Mouse (Mus musculus): Measurements from ENCODE around the gene Gpsm3. TPM values are rescaled to one million over a fixed set of nuclear protein-coding genes. Genes with fewer than 3 reads are reported as not detected.

The Gpsm3 gene
- polyA plus RNA-seq, 1 experiment from 2014 or later = 15.4 TPM

DNA sequence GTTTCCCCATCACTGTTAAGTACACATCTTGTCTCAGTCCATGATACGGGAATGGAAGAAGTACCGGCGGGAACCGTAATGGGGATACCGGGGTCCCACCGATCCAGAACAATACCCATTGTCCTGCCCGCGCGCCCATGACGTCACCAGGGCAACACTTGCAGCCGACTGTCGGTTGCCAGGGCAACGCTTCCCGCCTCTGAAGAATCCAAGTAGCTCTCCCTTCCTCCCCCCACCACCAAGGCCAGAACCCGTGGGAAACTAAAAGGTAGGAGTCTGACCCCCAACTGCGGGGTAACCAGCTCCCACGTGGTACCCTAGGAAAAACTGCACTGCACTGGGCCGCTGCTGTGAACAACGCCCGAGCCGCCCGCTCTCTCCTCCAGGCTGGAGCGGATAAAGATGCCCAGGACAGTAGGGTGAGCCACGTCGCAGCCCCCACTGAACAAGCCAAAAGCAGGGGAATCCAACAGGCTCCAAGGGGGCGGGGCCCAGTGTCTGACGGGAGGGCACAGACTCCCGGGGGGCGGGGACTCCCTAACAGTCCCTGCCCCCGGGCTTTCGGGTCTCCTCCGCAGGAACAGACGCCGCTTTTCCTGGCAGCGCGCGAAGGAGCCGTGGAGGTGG lies 2.7 kb upstream of the Gpsm3 start:
- H3K27me3 ChIP-seq (ENCODE audit: control insufficient read depth, insufficient read depth, low read depth, low read length) = no peaks in the 10 kb centered on the region
- no peaks in the 10 kb centered on the region for H3K36me3 ChIP-seq (ENCODE audit: control insufficient read depth, insufficient read depth, low read length)
- H3K4me2 ChIP-seq (ENCODE audit: low read depth, low read length) = peak overlapping the region; percentile 99
- ATAC-seq (ENCODE audit: low read depth) = peak; percentile 82
- peak overlapping the region; percentile 98 for H3K27ac ChIP-seq (ENCODE audit: low read length)
- H3K9ac ChIP-seq (ENCODE audit: low read length) = peak overlapping the region; percentile 98
- peaks cover 46% of the 10 kb centered on the region for H3K4me1 ChIP-seq (replicated peaks; ENCODE audit: control insufficient read depth, insufficient read depth, low read length)
- H3K4me3 ChIP-seq (ENCODE audit: low read length) = peak overlapping the region; percentile 85
- WGBS = under 1% methylated on average over 38 of the region's 38 CpGs
- no peaks in the 10 kb centered on the region for H3K9me3 ChIP-seq (ENCODE audit: control insufficient read depth, low read length)

- H3K9me3 ChIP-seq (ENCODE audit: control insufficient read depth, low read length) = no peaks in the 10 kb centered on the region
- peak; percentile 86 for ATAC-seq (ENCODE audit: low read depth)
- H3K4me2 ChIP-seq (ENCODE audit: low read depth, low read length) = peak overlapping the region; percentile 99
- H3K4me1 ChIP-seq (replicated peaks; ENCODE audit: control insufficient read depth, insufficient read depth, low read length) = peaks cover 46% of the 10 kb centered on the region
- H3K27ac ChIP-seq (ENCODE audit: low read length) = peak overlapping the region; percentile 98
- under 1% methylated on average over 30 of the region's 50 CpGs for WGBS
- no peaks in the 10 kb centered on the region for H3K36me3 ChIP-seq (ENCODE audit: control insufficient read depth, insufficient read depth, low read length)
- H3K27me3 ChIP-seq (ENCODE audit: control insufficient read depth, insufficient read depth, low read depth, low read length) = no peaks in the 10 kb centered on the region
- H3K9ac ChIP-seq (ENCODE audit: low read length) = peak overlapping the region; percentile 98
- peak overlapping the region; percentile 85 for H3K4me3 ChIP-seq (ENCODE audit: low read length)
Observed at GRCm38 (mm10) chr17:34587423-34587811, 2.2 kb upstream of the Gpsm3 start.

- 3% methylated on average over 19 of the region's 19 CpGs for WGBS
- Histone ChIP-seq H3K4me3 (ENCODE audit: low read length) (peak overlapping the region; percentile 85), H3K9ac (ENCODE audit: low read length) (peak overlapping the region; percentile 98), H3K9me3 (ENCODE audit: control insufficient read depth, low read length) (no peaks in the 10 kb centered on the region), H3K4me1 (replicated peaks; ENCODE audit: control insufficient read depth, insufficient read depth, low read length) (peaks cover 46% of the 10 kb centered on the region), H3K4me2 (ENCODE audit: low read depth, low read length) (peak overlapping the region; percentile 99), H3K27ac (ENCODE audit: low read length) (peak overlapping the region; percentile 98), H3K36me3 (ENCODE audit: control insufficient read depth, insufficient read depth, low read length) (no peaks in the 10 kb centered on the region), H3K27me3 (ENCODE audit: control insufficient read depth, insufficient read depth, low read depth, low read length) (no peaks in the 10 kb centered on the region)
- no peak for ATAC-seq (ENCODE audit: low read depth)
Observed at GRCm38 (mm10) chr17:34587814-34588213, 1.8 kb upstream of the Gpsm3 start.

DNA sequence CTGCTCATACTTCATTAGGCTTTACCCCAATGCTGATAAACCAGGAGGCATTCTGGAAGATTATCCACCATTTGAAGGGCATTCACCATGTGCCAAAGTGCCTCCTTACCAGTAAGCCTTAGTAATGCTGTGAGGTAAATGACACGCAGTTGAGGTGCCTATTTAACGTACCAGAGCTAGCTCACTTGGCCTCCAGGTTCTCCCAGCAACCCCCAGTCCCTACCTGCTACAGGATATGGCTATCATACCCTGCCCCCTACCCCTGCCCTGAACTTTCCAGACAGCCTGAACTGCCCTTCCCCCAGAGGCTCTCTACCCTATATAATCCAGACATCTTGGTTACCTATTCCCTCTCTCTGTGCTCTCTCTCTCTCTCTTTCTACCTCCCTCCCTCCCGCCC lies 839 bp upstream of the Gpsm3 start:
- no peak overlapping the region; the same call in 1 of the 2 replicates for H3K9ac ChIP-seq (ENCODE audit: low read length)
- H3K4me3 ChIP-seq (ENCODE audit: low read length) = no peak overlapping the region
- no peaks in the 10 kb centered on the region for H3K36me3 ChIP-seq (ENCODE audit: control insufficient read depth, insufficient read depth, low read length)
- peak overlapping the region; percentile 79; the same call in 1 of the 2 replicates for H3K27ac ChIP-seq (ENCODE audit: low read length)
- H3K9me3 ChIP-seq (ENCODE audit: control insufficient read depth, low read length) = no peaks in the 10 kb centered on the region
- ATAC-seq (ENCODE audit: low read depth) = no peak
- no peaks in the 10 kb centered on the region for H3K27me3 ChIP-seq (ENCODE audit: control insufficient read depth, insufficient read depth, low read depth, low read length)
- 72% methylated on average over 3 of the region's 3 CpGs for WGBS
- H3K4me1 ChIP-seq (replicated peaks; ENCODE audit: control insufficient read depth, insufficient read depth, low read length) = peaks cover 46% of the 10 kb centered on the region
- H3K4me2 ChIP-seq (ENCODE audit: low read depth, low read length) = peak overlapping the region; percentile 53

DNA sequence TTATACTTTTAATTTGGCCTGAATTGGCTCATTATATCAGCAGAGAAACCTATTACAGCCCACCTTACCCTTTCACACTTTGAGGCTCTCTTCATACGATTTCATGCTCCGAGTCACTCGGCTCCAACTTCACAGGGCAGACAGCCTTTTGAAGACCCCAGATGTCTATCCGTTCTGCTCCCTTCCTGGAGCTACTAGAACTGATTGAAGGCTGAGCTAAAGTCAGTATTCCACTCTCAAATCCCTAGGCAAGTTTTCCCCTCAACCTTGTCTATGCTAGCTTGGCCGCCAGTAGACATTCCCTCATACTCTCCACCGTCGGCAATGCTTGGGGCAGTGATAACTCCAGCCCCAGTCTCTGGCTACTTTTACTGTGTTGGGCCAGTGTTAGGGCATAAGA lies 400 bp upstream of the Gpsm3 start:
- no peak for ATAC-seq (ENCODE audit: low read depth)
- Histone ChIP-seq H3K4me1 (replicated peaks; ENCODE audit: control insufficient read depth, insufficient read depth, low read length) (peaks cover 50% of the 10 kb centered on the region), H3K27ac (ENCODE audit: low read length) (peak overlapping the region; percentile 79), H3K9me3 (ENCODE audit: control insufficient read depth, low read length) (no peaks in the 10 kb centered on the region), H3K27me3 (ENCODE audit: control insufficient read depth, insufficient read depth, low read depth, low read length) (no peaks in the 10 kb centered on the region), H3K36me3 (ENCODE audit: control insufficient read depth, insufficient read depth, low read length) (peaks cover 2% of the 10 kb centered on the region; the same call in 1 of the 2 replicates), H3K4me3 (ENCODE audit: low read length) (peak overlapping the region; percentile 23), H3K9ac (ENCODE audit: low read length) (peak overlapping the region; percentile 50), H3K4me2 (ENCODE audit: low read depth, low read length) (peak overlapping the region; percentile 53)
- 31% methylated on average over 7 of the region's 7 CpGs for WGBS

DNA sequence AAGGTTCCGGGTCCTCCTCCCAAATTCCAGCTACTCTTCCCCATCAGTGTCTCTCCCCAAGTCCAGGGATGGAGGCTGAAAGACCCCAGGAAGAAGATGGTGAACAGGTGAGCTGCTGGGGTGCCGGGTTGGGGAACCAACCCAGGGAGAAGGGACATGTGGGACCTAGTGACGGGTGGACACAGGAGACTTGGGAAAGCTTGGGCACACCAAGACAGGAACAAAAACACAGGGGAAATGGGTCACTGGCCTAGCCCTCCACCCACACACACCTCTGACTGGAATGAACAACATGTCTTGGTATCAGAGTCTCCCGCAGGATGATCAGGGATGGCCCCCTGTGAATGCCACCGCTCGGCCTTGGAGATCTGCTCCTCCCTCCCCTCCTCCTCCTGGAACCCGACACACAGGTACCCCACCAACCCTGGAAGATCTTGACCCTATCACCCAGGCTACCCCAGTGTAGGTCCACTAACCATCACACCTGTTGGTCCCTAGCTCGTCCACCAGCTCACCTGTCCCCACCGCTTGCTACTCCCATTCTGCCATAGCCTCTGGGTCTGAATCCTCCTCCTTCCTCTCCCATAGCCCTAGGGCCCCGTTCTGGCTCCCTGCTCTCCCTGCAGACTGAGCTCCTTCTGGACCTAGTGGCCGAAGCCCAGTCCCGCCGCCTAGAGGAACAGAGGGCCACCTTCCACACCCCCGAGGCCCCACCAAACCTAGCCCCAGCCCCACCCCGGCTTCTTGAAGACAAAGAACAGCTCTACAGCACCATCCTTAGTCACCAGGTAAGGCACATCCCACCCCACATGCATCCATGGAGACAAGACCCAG lies 765 bp downstream of the Gpsm3 start:
- peaks cover 62% of the 10 kb centered on the region for H3K4me1 ChIP-seq (replicated peaks; ENCODE audit: control insufficient read depth, insufficient read depth, low read length)
- peak overlapping the region; percentile 50 for H3K9ac ChIP-seq (ENCODE audit: low read length)
- H3K4me3 ChIP-seq (ENCODE audit: low read length) = peak overlapping the region; percentile 64
- WGBS = 63% methylated on average over 15 of the region's 15 CpGs
- peak overlapping the region; percentile 83 for H3K4me2 ChIP-seq (ENCODE audit: low read depth, low read length)
- no peaks in the 10 kb centered on the region for H3K27me3 ChIP-seq (ENCODE audit: control insufficient read depth, insufficient read depth, low read depth, low read length)
- no peaks in the 10 kb centered on the region for H3K9me3 ChIP-seq (ENCODE audit: control insufficient read depth, low read length)
- H3K36me3 ChIP-seq (ENCODE audit: control insufficient read depth, insufficient read depth, low read length) = peaks cover 13% of the 10 kb centered on the region
- H3K27ac ChIP-seq (ENCODE audit: low read length) = peak overlapping the region; percentile 98
- no peak for ATAC-seq (ENCODE audit: low read depth)

DNA sequence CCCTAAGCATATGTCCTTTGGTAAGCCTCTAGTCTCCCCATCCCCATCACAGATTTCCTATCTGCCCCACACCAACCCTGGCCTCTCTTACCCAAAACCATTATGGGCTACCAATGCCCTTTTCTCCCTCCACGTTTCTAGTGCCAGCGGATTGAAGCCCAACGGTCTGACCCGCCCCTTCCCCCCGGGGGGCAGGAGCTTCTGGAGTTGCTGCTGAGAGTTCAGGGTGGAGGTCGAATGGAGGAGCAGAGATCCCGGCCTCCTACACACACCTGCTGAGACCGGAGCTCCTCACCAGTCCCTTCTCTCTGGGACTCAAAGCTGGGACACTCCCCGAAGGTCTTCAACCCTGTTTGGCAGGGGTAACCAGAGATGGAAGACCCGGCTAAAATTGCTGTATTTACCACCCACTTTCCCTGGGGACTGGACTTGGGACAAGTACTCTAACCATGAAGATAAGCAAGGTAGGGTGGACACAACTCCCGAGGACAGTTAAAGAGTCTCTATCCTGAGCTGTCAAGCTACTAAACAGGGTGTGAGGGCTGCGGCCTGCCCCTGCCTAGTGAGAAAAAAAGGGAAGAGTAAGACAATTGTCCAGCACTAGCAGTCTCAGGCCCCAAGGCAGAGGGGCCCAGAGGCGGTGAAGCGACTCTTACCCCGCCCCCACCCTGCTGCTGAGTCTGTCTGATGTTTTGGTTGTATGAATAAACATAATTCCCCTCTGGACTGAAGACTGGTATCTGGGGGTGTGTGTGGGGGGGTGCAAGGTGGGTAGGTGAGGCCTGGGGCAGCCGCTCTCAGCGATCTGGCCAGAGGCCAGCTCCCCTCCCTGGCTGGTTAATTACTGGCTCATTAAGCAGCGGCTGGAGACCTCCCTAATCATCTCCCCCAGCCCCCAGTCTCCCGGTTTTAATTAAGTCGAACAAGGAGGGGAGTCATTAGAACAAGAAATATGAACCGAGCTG lies 1.7 kb downstream of the Gpsm3 start, which contains the start of gene Pbx2:
TSS of gene Pbx2 (plus strand) at position 238 of the 965 bp plus-strand sequence.
- Histone ChIP-seq H3K4me2 (ENCODE audit: low read depth, low read length) (peak within 1 kb of the TSS; percentile 83), H3K36me3 (ENCODE audit: control insufficient read depth, insufficient read depth, low read length) (peaks cover 18% of the 10 kb centered on the region), H3K27me3 (ENCODE audit: control insufficient read depth, insufficient read depth, low read depth, low read length) (no peaks in the 10 kb centered on the region), H3K27ac (ENCODE audit: low read length) (peak within 1 kb of the TSS; percentile 98), H3K9me3 (ENCODE audit: control insufficient read depth, low read length) (no peaks in the 10 kb centered on the region), H3K9ac (ENCODE audit: low read length) (peak within 1 kb of the TSS; percentile 97), H3K4me3 (ENCODE audit: low read length) (peak within 1 kb of the TSS; percentile 64), H3K4me1 (replicated peaks; ENCODE audit: control insufficient read depth, insufficient read depth, low read length) (peaks cover 65% of the 10 kb centered on the region)
- ATAC-seq (ENCODE audit: low read depth) = peak; percentile 4; the same call in 1 of the 2 replicates
- WGBS = 5% methylated on average over 21 of the region's 21 CpGs

DNA sequence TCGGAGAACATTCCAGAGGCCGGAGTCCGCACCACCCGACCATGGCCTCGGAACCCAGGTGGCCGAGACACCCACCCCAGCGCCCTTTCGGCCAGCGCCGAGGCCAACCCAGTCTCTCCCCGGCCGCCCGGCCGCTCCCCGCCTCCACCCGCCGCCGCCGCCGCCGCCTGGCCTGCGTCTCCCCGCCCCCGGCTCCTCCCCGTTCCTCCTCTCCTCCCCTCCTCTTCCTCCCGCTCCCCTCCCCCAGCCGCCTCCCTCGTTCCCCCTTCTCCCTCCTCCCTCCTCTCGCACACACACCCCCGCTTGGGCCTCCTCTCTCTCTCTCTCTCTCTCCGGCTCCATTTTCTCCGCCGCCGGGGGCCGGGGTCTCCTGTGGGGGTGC lies 2.4 kb downstream of the Gpsm3 start:
- Histone ChIP-seq H3K4me2 (ENCODE audit: low read depth, low read length) (peak overlapping the region; percentile 83), H3K27ac (ENCODE audit: low read length) (peak overlapping the region; percentile 98), H3K9ac (ENCODE audit: low read length) (peak overlapping the region; percentile 97), H3K4me1 (replicated peaks; ENCODE audit: control insufficient read depth, insufficient read depth, low read length) (peaks cover 69% of the 10 kb centered on the region), H3K4me3 (ENCODE audit: low read length) (peak overlapping the region; percentile 64), H3K27me3 (ENCODE audit: control insufficient read depth, insufficient read depth, low read depth, low read length) (no peaks in the 10 kb centered on the region), H3K36me3 (ENCODE audit: control insufficient read depth, insufficient read depth, low read length) (peaks cover 18% of the 10 kb centered on the region), H3K9me3 (ENCODE audit: control insufficient read depth, low read length) (no peaks in the 10 kb centered on the region)
- WGBS = 1% methylated on average over 19 of the region's 35 CpGs
- peak; percentile 58 for ATAC-seq (ENCODE audit: low read depth)

Measured in lung, embryonic 16.5 days (tissue).